Mouse (Mus musculus): ENCODE measurements around the gene Tacr3.

Gene Tacr3

DNA sequence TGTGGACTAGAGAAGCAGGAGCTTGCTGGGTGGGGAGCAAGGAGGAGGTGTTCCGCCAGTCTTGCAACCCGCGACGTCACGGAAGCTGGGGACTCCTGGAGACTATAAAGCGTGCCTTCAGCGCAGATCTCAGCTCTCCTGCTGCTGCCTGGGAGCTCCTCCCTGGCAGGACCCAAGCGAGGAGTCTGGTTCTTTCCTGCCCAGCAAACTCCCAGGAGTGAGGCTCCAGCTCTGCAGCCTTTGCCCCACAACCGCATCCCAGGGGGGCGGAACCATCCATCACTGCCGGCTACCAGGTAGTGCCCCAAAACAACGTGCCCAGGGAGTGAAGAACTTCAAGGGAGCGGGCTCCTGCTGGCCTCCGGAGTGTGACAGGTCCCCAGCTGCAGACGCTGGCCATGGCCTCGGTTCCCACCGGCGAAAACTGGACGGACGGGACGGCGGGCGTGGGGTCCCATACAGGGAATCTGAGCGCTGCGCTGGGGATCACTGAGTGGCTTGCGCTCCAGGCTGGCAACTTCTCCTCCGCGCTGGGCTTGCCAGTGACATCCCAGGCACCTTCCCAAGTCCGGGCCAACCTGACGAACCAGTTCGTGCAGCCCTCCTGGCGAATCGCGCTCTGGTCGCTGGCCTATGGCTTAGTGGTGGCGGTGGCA lies at the start of gene Tacr3:
Tacr3 (plus strand) TSS at position 133 of the 656 bp plus-strand sequence.
- DNase-seq (ENCODE audit: low read depth): no peak

DNA sequence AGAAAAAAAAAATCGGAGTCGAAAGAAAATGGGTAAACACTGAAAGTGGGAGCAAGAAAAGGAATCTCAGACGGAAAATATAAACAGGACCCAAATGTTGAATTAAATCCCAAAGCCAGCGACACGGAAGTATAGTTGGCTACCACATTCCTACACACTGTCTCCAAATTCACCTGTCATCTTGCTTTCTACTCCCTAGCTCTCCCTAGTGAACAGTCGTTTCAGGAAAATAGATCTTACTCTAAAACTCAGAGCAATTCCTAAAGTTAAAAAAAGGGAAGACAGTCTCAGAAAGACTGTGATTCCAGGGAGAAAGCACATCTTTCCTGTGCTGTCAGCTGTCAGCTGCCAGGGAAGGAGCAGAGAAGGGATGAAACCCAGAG lies 324 bp upstream of the Tacr3 start:
- no peak for DNase-seq (ENCODE audit: low read depth)

DNA sequence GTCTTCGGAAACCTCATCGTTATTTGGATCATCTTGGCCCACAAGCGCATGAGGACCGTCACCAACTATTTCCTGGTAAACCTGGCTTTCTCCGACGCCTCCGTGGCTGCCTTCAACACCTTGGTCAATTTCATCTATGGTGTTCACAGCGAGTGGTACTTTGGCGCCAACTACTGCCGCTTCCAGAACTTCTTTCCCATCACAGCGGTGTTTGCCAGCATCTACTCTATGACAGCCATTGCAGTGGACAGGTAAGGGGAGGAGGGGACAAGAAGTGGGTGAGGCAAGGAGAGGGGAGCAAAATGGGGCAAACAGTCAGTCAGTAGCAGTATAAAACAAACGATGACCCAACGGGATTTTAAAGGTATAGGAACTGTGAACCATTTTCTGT lies 719 bp downstream of the Tacr3 start:
- no peak for DNase-seq (ENCODE audit: low read depth)

DNA sequence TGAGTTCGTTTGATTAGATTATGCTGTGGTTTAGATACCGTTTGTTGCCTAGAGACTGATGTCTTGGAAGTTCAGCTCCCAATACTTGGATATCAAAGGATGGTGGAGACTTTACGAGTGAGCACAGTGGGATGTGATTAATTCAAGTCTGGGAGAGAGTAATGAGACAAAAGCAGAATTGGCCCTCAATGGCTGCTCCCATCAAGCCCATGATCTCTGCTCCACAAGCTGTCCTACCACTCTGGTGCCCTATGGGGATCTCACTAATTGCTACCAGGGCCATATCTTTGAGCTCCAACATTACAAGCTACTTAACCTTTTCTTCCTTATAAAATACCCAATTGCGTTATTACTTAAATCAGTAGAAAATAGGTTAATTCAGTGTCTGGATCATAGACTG lies 22.5 kb downstream of the Tacr3 start:
- no peak for DNase-seq (ENCODE audit: low read depth)

DNA sequence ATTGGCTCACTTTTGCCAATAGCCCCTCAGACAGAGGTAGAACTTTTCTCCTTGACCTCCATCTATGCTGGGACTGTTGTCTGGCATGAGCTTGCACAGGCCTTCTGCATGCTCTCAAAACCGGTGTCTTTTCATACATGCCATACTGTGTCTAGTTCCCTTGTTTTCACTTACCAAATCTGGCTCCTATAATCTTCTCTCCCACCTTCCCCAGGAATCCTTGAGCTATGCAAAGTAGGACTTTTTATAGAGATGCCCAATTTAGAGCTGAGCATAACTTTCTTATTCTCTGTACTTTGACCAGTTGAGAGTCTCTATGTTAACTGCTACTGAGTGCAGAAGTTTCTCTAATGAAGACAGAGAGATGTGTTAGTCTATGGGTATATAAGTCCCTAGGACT lies 48.9 kb downstream of the Tacr3 start:
- DNase-seq (ENCODE audit: low read depth): no peak

DNA sequence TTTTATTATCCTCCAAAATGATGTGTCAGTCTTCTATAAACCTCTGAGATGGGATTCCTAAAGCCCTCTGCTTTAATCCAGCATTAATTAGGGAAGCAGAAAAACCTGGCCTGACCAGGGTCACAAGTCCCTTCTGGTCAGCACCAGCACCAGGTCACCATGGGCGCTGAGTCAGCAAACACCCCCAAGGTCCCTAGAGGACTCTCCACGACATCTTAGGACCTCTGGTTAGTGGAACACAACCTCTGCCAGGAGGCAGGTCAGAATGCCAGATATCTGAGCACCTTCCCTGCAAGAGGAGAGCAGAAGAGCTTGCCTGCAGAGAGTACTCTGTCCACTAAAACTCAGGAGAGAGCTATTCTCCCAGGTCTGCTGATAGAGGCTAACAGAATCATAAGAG lies 67.0 kb downstream of the Tacr3 start:
- DNase-seq (ENCODE audit: low read depth): no peak

DNA sequence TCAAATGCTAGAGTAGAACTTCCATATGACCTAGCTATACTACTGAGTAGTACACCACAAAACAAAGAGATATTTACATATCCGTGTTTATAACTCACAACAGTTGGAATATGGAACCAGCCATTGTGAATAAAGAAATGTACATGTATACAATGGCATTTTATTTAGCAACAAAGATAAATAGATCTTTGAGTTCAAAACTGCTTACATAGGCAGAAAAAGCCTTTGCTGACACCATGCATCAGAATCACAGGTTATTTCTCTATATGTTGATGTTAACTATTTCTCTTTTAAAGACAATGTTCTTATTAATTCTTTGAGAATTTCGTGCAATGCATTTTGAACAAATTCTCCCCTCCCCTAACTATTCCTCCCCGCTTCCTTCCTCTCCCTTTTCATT lies 80.1 kb downstream of the Tacr3 start:
- no peak for DNase-seq (ENCODE audit: low read depth)

DNA sequence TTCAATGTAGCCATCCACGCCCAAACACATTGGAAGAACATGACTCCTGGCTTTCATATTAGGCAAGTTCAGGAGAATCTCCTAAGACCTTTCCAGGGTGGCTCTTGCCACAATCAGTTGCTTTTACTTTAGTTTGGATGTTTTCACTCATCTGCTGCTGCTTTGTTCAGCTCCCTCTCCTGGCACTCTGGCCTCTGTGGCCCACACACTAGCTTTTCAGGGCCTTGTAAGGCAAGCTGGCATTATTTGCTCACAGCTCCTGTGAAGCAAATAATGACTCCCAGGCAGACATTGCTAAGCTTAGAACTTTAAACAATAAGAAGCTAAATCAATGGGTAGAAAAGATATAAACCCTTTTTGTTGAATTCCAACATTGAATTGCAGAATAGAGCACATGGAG lies 105.9 kb downstream of the Tacr3 start:
- no peak for DNase-seq (ENCODE audit: low read depth)

DNA sequence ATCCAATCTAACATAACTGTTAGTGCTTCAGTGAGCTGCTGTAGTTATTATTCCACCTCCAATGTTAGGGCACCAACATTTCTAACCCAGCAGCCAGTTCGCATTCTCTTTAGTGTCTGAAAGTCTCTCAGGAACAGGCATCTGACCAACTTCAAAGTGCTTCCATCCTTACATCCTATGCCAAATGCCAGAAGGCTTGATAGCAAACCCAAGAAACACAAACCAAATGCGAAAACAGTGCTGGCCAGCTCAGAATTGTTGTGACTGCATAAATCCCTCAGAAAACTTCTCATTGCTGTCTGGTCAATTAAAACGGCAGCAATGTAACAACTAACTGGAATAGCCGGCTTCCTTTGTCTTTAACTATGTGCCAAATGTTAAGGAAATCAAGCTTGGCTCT lies 106.7 kb downstream of the Tacr3 start:
- DNase-seq (ENCODE audit: low read depth): no peak

DNA sequence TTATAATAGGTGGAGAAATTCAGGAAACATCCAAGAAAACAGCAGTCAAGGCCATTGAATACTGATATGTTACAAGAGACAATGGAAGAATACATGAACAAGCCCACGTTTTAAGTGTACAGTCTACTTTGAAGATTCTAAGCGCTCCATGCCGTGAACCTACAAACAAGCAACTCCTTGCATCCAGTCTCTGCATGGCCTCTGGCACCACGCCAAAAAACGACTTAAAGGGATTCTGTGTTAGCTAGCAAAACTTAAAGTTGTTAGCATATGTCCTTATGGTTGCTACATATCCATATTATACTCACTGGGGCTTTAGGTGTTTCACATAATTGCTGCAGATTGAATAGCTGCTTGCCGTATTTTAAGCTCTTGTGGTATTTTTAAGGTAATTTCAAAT lies 134.7 kb downstream of the Tacr3 start:
- DNase-seq (ENCODE audit: low read depth): no peak

DNA sequence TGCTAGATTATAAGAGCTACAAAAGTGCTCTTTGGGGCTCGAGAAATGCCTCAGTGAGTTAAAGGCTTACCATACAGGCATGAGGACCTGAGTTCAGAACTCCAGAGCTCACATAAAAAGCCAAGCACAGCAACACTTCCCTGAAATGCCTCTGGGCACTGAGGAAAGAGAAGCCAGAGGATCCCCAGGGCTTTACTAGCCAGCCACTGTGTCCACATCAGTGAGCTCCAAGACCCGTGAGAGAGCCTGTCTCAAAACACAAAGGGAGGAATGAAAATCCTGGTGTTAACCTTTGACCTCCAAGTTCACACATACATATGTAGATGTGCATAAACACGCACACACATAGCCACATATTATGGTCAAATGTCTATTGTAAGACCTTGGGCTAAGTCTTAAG lies 150.1 kb downstream of the Tacr3 start:
- DNase-seq (ENCODE audit: low read depth): no peak

DNA sequence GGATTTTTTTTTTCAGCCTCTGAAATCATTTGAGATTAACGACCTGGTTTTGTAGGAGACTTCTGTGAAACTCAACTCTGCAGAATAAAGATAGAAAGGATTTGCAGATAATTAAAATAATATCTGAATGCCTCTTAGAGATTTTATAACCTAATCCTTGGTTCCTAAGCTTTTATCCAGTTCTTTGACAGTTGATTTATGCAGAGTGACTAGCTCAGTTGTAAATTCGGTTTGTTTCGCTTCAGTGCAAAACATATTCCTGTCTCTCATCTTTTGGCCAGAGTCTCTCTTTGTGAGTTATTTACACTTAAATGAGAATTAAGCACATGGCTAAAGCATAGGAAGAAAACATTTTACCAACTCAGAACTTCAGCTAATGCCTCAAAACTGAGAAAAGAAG lies 151.3 kb downstream of the Tacr3 start:
- no peak for DNase-seq (ENCODE audit: low read depth)
